Mouse (Mus musculus) limb, embryonic 15.5 days (tissue): Measurements from ENCODE around the gene Prdm10. TPM values are rescaled to one million over a fixed set of nuclear protein-coding genes. Genes with fewer than 3 reads are reported as not detected.

Experiments used
- ATAC-seq: fragments of 200-750 bp; cut with Nextera tagmentation; 2 replicates; pipeline ENCODE4 v1.8.0; 2017; ENCODE audit warnings: low read depth, moderate TSS enrichment; ENCODE audit not compliant: insufficient number of reproducible peaks, low FRiP score, low TSS enrichment
- H3K27ac ChIP-seq: fragments of 300-500 bp; sonication (generic); 2 replicates; pipeline ENCODE4 v1.5.1; 2015; ENCODE audit warnings: moderate library complexity, mild to moderate bottlenecking, inconsistent platforms
- H3K27me3 ChIP-seq: fragments of 300-500 bp; sonication (generic); 2 replicates; pipeline ENCODE4 v1.6.1; 2015; ENCODE audit warnings: inconsistent platforms
- H3K36me3 ChIP-seq: fragments of 300-500 bp; sonication (generic); 2 replicates; pipeline ENCODE4 v1.6.1; 2015; ENCODE audit warnings: inconsistent platforms
- H3K4me1 ChIP-seq: fragments of 300-500 bp; sonication (generic); 2 replicates; pipeline ENCODE4 v1.6.1; 2015; ENCODE audit warnings: inconsistent platforms
- H3K4me2 ChIP-seq: fragments of 300-500 bp; sonication (generic); 2 replicates; pipeline ENCODE4 v1.6.1; 2015; ENCODE audit warnings: mild to moderate bottlenecking, inconsistent platforms
- H3K4me3 ChIP-seq: fragments of 300-500 bp; sonication (generic); 2 replicates; pipeline ENCODE4 v1.5.1; 2015; ENCODE audit warnings: mild to moderate bottlenecking, inconsistent platforms
- H3K9ac ChIP-seq: fragments of 300-500 bp; sonication (generic); 2 replicates; pipeline ENCODE4 v1.6.1; 2015; ENCODE audit warnings: inconsistent platforms
- H3K9me3 ChIP-seq: fragments of 300-500 bp; sonication (generic); 2 replicates; pipeline ENCODE4 v1.6.1; 2016; ENCODE audit warnings: inconsistent platforms
- WGBS: fragments of 180-500 bp; shearing (Covaris S2); methylation state at CpG from one replicate; pipeline ENCODE4 v1.1.7; 2015; 5-methylcytosine and 5-hydroxymethylcytosine counted together
- polyA plus RNA-seq: library from polyadenylated mRNA; unstranded; fragments of >200 nt; fragmentation: Nextera tagmentation; extraction: Ambion mirVana; gene quantifications from 2 replicates; pipeline ENCODE4 v1.2.1, GENCODE M21; 2015

Gene Prdm10
- polyA plus RNA-seq, 1 experiment from 2014 or later: 4.4 TPM

DNA sequence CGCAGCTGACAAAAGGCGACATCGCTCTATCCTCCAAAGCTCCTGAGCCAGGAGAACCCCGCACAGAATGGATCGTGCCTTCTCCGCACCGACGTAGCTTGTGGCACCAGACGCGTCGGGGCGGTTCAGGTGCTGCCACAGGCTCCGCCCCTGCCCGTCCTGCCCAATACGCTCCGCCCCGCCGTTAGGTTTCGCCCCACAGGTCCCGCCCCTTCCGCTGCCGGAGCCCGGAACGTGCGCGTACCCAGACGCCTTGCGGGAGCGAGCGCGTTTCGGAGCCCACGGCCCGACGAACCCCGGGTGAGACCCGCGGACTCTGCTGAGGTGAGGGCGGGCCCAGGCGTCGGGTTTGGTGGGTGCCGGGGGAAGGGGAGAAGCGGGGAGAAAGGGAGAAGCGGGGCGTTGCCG, 105.6 kb downstream of the Prdm10 start, which contains the start of gene Nfrkb:
TSS of gene Nfrkb (plus strand) at position 246 of the 408 bp plus-strand sequence.
- H3K27ac ChIP-seq: peak within 1 kb of the TSS; percentile 43
- under 1% methylated on average over 45 of the region's 46 CpGs for WGBS
- peaks cover 13% of the 10 kb centered on the region for H3K4me1 ChIP-seq
- H3K4me3 ChIP-seq: peak within 1 kb of the TSS; percentile 74
- H3K27me3 ChIP-seq: no peaks in the 10 kb centered on the region
- no peaks in the 10 kb centered on the region for H3K9me3 ChIP-seq
- H3K36me3 ChIP-seq: peaks cover 13% of the 10 kb centered on the region
- ATAC-seq: peak; percentile 94
- peak within 1 kb of the TSS; percentile 55 for H3K4me2 ChIP-seq
- peak within 1 kb of the TSS; percentile 85 for H3K9ac ChIP-seq

DNA sequence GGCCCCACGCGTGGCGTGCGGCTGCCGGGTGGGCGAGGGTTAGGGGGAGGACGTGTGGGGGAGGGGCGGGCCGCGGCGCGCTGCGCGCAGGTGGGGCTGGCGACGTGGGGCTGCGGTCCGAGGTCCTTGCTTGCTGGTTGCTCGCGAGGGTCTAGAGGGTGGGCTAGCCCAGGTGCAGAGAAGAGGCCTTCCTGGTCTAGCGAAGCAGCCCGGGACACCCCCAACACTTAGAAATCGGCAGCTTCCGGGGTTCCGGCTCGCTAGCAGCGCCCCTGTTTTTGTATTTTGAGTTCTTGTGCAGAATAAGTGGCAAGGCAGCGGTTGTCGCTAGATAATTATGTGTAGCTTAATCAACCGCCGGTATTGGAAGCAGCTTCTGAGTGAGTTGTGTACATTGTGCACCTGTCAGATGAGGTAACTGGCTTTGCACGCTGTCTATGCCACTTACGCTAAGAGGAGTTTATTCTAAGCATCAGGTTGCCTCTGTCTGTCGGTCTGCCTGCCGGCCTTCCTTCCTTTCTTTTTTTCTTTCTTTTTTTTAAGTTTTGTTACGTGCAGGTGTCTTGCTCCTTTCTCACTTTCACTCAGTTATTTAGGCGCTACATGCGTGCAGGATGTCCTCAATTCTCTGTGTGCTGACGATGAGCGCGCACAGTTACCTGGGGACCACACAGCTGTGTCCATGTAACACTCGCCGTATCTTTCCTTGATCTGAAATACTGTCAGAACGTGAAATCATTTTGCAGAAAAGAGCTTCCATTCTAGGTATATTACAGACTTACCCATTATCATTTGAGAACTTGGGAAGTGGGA, 106.2 kb downstream of the Prdm10 start:
- Histone ChIP-seq H3K4me2 (peak overlapping the region; percentile 55), H3K9me3 (no peaks in the 10 kb centered on the region), H3K9ac (peak overlapping the region; percentile 85), H3K4me3 (peak overlapping the region; percentile 74), H3K36me3 (peaks cover 19% of the 10 kb centered on the region), H3K27ac (peak overlapping the region; percentile 22), H3K27me3 (no peaks in the 10 kb centered on the region), H3K4me1 (peaks cover 13% of the 10 kb centered on the region)
- peak; percentile 64 for ATAC-seq
- 9% methylated on average over 43 of the region's 44 CpGs for WGBS

DNA sequence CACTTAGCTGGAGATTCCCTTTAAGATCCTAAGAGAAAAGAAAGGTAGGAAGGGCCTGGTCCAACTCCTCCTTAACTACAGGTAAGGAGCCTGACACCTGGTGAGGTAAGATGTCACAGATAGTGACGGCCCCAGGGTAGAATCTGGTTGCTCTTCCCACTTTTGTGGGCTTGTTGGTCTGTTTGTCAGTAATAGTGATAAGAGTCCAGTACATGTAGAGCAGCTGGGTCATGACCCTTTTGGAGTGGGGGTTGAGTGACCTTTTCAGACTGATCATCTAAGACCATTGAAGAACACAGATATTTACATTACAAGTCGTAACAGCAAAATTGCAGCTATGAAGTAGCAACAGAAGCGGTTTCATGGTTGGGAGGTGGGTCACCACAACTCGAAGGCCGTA, 106.9 kb downstream of the Prdm10 start:
- Histone ChIP-seq H3K9ac (no peak overlapping the region), H3K36me3 (peaks cover 26% of the 10 kb centered on the region), H3K4me3 (peak overlapping the region; percentile 74), H3K27ac (no peak overlapping the region), H3K4me1 (peaks cover 13% of the 10 kb centered on the region), H3K9me3 (no peaks in the 10 kb centered on the region), H3K27me3 (no peaks in the 10 kb centered on the region), H3K4me2 (peak overlapping the region; percentile 55)
- 90% methylated on average over 5 of the region's 5 CpGs for WGBS
- no peak for ATAC-seq

DNA sequence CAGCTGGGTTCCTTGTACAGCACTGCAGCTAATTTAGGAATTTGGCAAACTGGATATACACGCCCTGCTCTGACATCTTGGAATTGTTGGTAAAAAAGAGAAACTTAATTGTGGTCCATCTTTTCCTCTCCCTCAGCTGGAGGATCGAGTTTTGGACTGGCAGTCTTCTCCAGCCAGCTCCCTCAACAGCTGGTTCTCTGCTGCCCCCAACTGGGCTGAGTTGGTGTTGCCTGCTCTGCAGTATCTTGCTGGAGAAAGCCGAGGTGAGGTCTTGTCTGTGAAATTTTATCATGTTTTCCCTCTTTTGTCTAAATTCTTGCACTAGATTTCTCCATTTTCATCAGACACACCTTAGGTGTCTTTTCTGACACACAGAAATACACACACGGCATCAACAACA, 120.1 kb downstream of the Prdm10 start:
- 53% methylated on average over 4 of the region's 4 CpGs for WGBS
- Histone ChIP-seq H3K9ac (no peak overlapping the region), H3K9me3 (no peaks in the 10 kb centered on the region), H3K4me2 (no peak overlapping the region), H3K4me3 (no peak overlapping the region), H3K27me3 (no peaks in the 10 kb centered on the region), H3K4me1 (peaks cover 4% of the 10 kb centered on the region; the same call in 1 of the 2 replicates), H3K36me3 (peaks cover 94% of the 10 kb centered on the region), H3K27ac (no peak overlapping the region)
- ATAC-seq: no peak

DNA sequence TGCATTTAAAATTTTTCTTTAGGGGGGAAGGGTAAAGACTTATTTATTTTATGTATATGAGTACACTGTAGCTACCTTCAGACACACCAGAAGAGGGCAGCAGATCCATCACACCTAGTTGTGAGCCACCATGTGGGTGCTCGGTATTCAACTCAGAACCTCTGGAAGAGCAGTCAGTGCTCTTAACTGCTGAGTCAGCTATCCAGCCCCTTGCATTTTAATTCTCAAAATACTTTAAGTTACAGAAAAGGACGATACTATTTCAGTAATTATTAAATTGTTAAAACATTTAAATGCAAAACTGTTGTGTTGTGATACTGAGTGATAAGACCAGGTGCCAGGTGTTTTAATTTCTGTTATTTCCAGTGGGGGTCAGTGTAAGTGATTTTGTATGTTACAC, 124.0 kb downstream of the Prdm10 start:
- no peak for ATAC-seq
- H3K9ac ChIP-seq: no peak overlapping the region

DNA sequence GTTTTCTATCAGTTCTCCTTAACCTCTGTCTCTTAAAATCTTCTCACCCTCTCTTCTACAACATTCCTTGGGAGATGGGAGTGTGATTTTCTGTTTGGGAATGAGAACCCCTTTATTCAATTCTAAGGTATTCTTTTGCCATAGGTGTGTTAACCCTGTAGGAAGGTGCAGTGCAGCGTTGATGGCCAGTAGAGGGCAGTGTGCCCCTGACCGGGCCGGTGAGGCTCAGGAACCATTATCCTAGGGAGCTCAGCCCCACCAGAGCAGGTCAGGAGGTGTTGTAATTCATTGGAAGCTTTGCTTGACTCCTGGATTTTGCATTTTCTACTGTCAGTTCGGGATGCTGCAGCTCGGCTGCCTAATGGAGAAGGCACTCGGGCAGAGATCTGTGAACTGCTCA, 124.9 kb downstream of the Prdm10 start:
- ATAC-seq: no peak
- WGBS: 67% methylated on average over 6 of the region's 6 CpGs
- Histone ChIP-seq H3K27me3 (no peaks in the 10 kb centered on the region), H3K9me3 (no peaks in the 10 kb centered on the region), H3K9ac (no peak overlapping the region), H3K27ac (no peak overlapping the region), H3K36me3 (peaks cover 88% of the 10 kb centered on the region), H3K4me3 (no peak overlapping the region), H3K4me2 (no peak overlapping the region), H3K4me1 (no peaks in the 10 kb centered on the region)

More for the DNA sequence above, 124.0 kb downstream of the Prdm10 start:
- H3K4me3 ChIP-seq: no peak overlapping the region
- no peak overlapping the region for H3K4me2 ChIP-seq
- H3K36me3 ChIP-seq: peaks cover 86% of the 10 kb centered on the region
- 85% methylated on average over 2 of the region's 2 CpGs for WGBS
- no peaks in the 10 kb centered on the region for H3K4me1 ChIP-seq
- H3K27ac ChIP-seq: no peak overlapping the region
- H3K27me3 ChIP-seq: no peaks in the 10 kb centered on the region
- no peaks in the 10 kb centered on the region for H3K9me3 ChIP-seq

DNA sequence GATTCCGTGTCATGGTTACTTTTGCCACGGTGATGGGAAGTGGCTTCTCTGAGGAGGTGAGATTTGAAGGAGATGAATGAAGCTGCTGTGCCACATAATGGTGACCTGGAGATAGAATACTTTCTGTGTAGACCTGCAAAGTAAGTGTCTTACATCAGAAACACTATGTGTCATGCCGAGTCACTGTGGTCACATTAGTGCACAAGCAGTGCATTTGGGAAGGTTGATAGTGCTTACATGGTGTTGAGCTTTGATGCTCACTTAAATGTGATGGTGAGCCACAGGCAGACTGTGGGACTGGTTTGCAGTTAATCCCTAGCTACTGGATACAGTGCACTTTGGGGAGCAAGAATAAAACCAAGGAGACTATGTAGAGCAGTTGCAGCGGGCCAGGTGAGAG, 131.8 kb downstream of the Prdm10 start:
- H3K4me2 ChIP-seq: no peak overlapping the region
- H3K4me1 ChIP-seq: no peaks in the 10 kb centered on the region
- 94% methylated on average over 4 of the region's 4 CpGs for WGBS
- ATAC-seq: no peak
- no peaks in the 10 kb centered on the region for H3K9me3 ChIP-seq
- H3K27ac ChIP-seq: no peak overlapping the region
- no peak overlapping the region for H3K9ac ChIP-seq
- no peak overlapping the region for H3K4me3 ChIP-seq
- no peaks in the 10 kb centered on the region for H3K27me3 ChIP-seq
- H3K36me3 ChIP-seq: peaks cover 86% of the 10 kb centered on the region

DNA sequence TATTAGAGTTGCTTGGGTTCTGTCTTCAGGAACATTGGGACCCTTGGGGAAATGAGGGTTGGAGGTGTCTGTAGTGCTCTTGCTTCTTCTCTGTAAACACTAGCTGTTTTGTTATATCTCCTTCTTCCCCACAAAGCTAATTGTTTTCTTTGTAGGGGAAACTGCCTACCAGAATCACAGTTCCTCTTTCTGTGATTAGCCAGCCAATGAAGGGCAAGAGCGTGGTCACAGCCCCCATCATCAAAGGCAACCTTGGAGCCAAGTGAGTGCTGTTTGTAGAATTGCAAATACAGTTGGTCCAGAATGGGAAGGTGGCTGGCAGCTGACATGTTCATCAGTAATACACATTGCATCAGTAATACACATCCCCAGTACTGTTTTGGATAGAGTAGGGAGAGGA, 138.5 kb downstream of the Prdm10 start:
- Histone ChIP-seq H3K4me2 (no peak overlapping the region), H3K36me3 (peaks cover 74% of the 10 kb centered on the region), H3K27me3 (no peaks in the 10 kb centered on the region), H3K4me1 (no peaks in the 10 kb centered on the region), H3K9me3 (no peaks in the 10 kb centered on the region), H3K27ac (no peak overlapping the region), H3K4me3 (no peak overlapping the region), H3K9ac (no peak overlapping the region)
- ATAC-seq: no peak
- WGBS: 93% methylated on average over 1 of the region's 1 CpGs

DNA sequence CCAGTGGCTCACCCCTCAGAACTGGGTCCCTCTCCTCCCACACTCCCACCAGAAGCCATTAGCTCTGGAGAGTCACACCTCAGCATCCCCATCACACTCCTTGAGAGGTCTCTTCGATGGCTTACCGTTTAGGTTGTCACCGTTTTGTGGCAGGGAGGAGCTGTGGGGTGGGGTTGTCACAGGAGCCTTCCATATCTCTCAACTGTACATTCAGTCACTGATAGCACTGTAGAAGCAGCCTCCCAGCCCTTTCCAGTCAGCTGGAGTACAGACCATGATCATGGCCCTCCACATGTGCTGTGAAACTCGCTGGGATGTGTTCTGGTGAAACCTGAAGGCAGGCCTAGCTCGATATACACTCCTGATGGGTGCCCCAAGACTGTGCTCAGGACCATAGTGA, 141.8 kb downstream of the Prdm10 start:
- Histone ChIP-seq H3K4me2 (no peak overlapping the region), H3K27me3 (no peaks in the 10 kb centered on the region), H3K9me3 (no peaks in the 10 kb centered on the region), H3K36me3 (peaks cover 49% of the 10 kb centered on the region), H3K4me1 (no peaks in the 10 kb centered on the region), H3K4me3 (no peak overlapping the region), H3K27ac (no peak overlapping the region), H3K9ac (no peak overlapping the region)
- ATAC-seq: no peak
- 84% methylated on average over 5 of the region's 5 CpGs for WGBS

DNA sequence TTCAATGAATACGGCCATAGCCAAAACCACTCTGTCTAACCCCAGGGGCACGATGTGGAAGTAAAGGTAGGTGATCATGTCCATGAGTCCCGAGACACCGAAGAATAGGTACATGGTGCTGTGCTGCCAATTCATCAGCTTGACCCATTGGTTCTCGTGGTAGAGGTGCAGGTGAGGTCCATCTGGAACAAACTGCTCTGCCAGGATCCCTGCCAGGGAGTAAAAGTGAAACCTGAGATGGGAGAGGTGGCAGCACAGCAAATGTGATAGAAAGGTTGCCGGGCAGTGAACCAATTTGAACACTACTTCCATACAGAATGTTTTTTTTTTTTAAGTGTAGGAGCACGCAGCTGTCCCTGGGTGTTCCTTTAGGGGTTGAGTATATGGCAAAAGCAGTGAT, 148.6 kb downstream of the Prdm10 start:
- no peak overlapping the region for H3K9ac ChIP-seq
- WGBS: 72% methylated on average over 7 of the region's 7 CpGs

DNA sequence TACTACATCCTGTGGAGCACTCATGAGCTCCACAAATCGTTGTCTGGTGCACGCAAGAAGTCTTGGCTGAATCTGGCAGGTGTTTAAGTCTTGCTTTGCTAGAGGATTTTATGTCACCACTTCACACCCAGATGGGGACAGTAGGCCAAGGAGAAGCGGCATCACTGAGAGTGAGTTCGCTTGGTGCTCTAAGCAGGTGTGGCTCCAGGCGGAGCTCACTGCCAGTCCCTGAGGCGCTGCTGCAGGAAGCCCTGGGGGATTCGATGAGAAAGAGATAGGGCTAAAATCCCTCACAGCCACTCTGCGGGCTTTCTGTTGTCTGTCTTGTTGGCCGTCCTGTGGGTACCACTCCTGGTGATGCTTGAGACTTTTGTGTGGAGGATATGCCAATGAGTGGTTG, 149.7 kb downstream of the Prdm10 start:
- H3K4me1 ChIP-seq: no peaks in the 10 kb centered on the region
- H3K27ac ChIP-seq: no peak overlapping the region
- H3K9me3 ChIP-seq: no peaks in the 10 kb centered on the region
- ATAC-seq: no peak
- no peak overlapping the region for H3K4me2 ChIP-seq
- H3K36me3 ChIP-seq: 0 out of 2 replicates have a peak, but pooled peaks cover 2% of the 10 kb centered on the region
- 66% methylated on average over 9 of the region's 9 CpGs for WGBS
- no peaks in the 10 kb centered on the region for H3K27me3 ChIP-seq
- no peak overlapping the region for H3K4me3 ChIP-seq
- H3K9ac ChIP-seq: no peak overlapping the region

More for the DNA sequence above, 148.6 kb downstream of the Prdm10 start:
- H3K4me2 ChIP-seq: no peak overlapping the region
- no peak overlapping the region for H3K27ac ChIP-seq
- no peaks in the 10 kb centered on the region for H3K27me3 ChIP-seq
- H3K36me3 ChIP-seq: 0 out of 2 replicates have a peak, but pooled peaks cover 2% of the 10 kb centered on the region
- ATAC-seq: no peak
- H3K4me3 ChIP-seq: no peak overlapping the region
- H3K9me3 ChIP-seq: no peaks in the 10 kb centered on the region
- H3K4me1 ChIP-seq: no peaks in the 10 kb centered on the region
